Mouse (Mus musculus) hematopoietic stem cell, adult 5-6 weeks (primary cell): ENCODE results near the gene Fam189a1. TPM values are rescaled to one million over a fixed set of nuclear protein-coding genes. Genes with fewer than 3 reads are reported as not detected.

Source experiments
- ATAC-seq, 2 experiments: fragments of 125-278 bp in 1 of 2; replicated peaks in 1 of 2; 2 replicates each; pipeline ENCODE4 v1.8.0; 2016 to 2017; ENCODE audit warnings: inconsistent platforms in 2 of 2, mild to moderate bottlenecking in 2 of 2, moderate number of reproducible peaks in 2 of 2, low read depth in 1 of 2, moderate TSS enrichment in 1 of 2; ENCODE audit not compliant: low FRiP score in 2 of 2, poor library complexity in 2 of 2, severe bottlenecking in 2 of 2, insufficient read depth in 1 of 2, low TSS enrichment in 1 of 2
- total RNA-seq: library from RNA; stranded (forward); fragments of 172-1452, 232-1000 nt; gene quantifications from 2 replicates; pipeline ENCODE4 v1.2.3, GENCODE M21; 2017

Fam189a1 gene
- total RNA-seq, 1 experiment from 2014 or later: not detected

DNA sequence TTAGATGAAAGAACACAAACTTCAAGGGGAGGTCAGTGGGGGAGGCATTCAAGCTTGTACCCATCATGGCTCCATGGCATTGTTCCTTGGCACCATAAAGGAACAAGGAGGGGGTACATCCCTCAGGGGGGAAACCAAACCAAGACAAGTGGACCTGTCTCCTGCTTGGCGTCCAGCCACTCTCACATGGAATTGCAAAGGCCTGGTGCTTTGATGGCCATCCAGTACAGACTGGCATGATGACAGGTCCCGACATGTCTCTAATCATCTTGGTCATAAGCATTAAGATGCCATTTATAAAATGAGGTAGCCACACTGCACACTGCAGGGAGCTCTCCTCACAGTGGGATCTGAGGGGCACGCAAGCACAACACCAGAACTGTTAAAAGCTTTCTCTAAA is 41.0 kb downstream of the Fam189a1 start:
- ATAC-seq: no peak

DNA sequence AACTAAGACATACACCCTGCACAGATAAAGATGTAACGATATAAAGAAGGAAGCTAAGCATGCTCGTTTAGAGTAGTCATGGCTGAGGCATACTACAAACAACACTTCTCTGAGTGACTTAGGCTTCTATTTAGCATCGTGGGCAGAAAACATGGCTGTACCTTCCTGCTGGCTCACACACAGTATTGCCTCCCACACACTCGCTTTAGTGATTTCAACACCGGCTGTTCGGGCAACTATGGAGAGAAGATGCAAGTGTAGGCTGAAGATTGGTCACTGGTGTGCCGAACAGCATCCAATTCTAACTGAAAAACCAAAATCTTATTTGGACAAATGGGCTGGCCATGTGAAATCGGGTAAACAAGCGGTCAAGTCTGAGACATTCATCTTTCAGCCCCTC is 44.7 kb downstream of the Fam189a1 start:
- no peak for ATAC-seq

DNA sequence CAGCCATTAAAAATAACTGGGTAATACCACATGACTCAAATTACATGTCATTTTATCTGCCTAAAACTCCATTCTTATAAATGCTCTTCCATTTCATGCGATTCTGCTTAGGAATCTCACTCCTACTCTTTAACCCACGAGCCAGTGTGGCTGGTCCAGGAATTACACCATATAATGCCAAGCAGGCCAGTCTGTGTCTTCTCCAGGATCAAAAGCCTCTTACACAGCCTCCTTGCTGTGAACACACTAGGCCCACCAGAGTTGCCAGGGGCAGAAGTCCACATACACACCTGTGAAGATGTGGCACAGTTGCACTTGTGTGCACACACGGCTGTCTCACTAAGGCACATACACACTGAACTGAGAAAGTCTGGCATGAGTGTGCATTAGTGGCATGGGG is 50.8 kb downstream of the Fam189a1 start:
- no peak for ATAC-seq

DNA sequence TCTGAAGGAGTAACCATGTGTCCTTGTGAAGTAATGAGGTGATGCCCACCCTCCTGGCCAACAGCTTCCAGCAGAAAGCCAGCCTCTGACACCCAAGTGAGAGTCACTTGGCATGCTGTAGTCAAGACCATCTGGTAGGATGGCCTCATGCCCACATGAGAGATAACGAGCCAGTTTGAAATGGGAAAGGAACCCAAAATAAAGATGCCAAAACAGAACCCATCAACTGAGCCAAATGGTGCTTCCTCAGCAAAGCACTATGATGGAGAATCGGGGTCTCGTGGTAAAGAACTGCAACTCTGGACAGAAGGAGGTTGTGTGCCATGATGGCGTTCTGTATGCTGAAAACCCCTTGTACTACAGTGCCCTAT is 51.3 kb downstream of the Fam189a1 start:
- no peak for ATAC-seq

DNA sequence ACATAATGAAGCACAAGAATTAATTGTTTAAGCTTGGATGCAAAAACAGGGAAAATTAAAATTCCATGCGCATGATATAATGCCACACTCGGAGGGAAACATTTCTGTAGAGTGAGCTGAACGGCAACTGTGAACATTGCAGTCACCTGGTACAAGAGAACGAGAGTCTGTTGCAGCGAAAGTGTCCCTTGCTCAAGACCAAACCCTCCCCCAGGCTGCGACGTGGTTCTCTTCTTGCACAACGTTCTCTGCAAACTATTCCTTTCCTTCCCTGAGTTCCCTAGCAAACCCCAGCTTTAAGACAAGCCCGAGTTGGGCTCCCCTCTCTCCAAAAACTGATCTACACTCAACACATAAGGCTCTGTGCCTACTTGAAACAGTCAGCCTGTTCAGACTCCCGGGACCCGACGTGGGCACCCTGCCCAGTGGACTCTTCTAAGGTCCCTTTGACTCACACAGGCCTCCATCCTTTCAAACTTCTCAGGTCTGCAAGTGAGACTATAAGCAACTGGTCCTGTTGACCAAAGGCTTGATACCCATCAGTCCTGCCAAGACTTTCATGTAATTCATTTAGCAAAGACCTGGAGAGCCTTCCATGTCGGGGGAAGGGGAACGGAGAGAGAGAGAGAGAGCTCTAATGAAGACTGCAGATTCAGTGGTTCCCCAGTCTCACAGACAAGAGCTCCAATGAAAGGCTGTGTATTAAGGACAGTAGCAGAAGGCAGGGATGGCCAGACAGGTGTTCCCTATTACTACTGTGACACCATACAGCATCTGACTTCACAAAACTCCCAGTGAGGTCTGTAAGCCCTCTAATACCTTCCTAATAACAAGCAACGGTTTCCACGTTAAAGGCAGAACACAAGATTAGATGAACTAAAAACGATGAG is 51.9 kb downstream of the Fam189a1 start:
- ATAC-seq: no peak

DNA sequence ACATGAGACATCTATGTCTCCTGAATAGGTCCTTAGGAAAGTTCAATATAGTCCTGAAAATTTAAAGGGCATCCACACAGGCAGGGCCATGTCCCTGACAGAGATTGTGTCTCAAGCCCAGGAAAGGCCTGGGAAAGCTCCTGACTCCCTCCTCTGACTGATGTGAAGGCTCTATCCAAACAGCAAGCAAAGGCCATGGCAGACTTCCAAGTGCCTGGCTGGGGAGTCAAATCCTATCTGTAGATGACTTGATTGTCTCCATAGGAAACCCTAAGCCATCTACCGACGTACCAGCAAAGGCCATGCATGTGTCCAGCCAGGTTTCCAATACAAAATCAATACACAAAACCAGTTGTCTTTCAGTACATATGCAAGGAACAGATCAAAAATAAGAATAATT is 54.7 kb downstream of the Fam189a1 start:
- ATAC-seq: no peak

DNA sequence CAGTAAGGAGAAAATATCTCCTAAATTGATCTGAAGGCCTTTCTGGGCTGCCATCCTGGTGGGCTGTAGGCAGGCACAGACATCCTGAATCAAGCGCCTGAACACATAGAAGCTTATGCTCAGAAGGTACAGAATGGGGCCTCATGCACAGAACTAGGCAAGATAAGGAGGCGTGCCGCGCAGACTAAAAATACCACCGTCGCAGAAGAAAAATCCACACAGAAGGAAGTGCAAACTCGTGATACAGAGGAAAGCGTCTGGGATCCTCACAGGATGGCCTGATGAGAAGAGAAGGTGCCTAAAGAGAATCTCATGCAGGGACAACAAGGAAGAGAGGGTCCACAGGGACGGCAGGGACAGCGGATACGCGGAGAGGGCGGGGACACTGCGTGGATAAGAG is 58.7 kb downstream of the Fam189a1 start:
- ATAC-seq: peak in 1 of 2 experiments; percentile 36; a peak in 2 of 4 replicates

DNA sequence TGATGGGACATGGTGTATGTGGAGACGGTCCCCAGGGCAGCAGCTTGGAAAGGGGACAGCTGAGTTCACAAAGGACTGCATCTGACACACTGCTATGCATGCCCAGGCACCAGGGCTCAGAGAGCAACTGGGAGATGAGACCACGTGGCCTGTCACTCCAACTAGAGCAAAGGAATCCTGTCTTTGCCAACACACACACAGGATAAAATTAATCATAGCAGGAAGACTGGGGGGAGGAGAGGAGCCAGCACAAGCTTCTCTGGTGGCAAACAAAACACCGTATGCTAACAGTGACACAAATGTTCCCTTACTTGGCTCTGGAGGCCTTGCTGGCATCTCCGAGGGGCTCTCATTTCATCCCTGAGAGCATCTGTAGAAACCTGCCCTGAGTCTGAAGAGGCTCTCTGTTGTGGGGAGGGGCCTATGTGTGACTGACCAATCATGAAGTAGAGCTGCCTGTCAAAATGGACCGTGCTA is 60.7 kb downstream of the Fam189a1 start:
- ATAC-seq: no peak

DNA sequence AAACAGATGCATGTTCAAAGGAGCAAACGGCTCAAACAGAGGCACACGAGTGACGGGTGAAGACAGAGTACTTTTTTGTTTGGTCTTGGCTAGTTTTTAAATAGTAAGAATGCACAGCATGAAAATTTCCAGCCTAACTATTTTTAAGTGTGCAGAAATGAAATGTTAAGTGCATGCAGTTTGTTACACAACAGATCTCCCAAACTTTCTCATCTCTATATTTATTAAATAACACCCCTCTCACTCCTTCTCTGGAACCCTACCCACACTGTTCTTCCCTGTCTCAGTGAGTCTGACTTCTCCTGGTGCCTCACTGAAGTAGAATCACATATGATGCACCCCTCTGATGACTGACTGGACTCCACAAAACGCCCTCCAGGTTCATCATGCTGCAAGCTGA is 63.1 kb downstream of the Fam189a1 start:
- ATAC-seq: no peak

DNA sequence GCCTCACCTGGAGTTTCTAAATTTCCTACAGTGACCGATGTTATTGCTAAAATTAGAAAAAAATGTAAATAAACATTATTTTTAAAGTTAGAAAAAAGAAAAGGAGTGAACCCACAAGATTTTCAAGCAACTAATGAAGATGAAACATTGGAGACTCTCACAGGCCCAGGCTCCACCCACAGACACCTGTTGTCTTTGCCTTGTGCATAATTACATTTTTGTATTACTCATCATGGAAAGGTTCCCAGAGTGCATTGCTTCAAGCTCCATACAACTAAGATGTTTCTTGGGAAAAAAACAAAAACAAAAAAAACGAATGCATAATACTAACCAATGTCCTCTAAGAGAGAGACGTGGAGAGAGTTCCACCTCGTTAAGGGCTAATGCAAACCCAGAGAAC is 64.9 kb downstream of the Fam189a1 start:
- ATAC-seq: no peak

DNA sequence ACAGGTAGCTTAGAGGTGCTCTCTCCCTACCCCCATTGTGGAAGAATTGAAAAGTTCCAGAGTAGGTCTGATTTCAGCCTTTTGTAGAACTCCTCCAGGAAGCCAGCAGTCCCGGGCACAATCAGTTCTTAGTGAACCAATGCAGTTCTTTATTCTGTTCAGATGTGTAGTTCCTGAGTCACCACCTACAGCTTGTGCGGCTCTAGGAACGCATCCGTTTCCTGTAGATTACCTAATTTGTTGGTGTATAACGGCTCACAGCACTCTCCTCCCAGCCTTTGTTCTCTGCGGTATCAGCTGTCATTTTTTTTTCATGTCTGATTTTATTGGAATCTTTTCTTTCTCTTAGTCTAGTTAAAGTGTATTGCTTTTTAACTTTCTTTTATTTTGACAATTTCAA is 70.4 kb downstream of the Fam189a1 start:
- ATAC-seq: peak; percentile 87 to 88

DNA sequence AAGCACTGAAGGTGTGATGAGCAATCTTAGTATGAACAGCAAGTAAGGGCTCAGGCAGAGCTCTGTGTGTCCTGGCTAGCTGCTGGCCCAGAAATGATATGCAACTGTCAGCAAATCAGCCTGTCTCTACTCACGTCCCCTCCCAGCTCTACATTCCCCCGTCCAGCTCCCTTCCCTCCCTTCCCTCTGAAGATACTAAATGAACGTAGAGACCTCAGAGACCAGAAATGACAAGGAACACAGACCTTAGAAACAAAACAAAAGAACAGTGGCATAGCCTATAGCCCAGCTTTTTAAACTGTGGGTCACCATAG is 73.6 kb downstream of the Fam189a1 start:
- no peak for ATAC-seq

DNA sequence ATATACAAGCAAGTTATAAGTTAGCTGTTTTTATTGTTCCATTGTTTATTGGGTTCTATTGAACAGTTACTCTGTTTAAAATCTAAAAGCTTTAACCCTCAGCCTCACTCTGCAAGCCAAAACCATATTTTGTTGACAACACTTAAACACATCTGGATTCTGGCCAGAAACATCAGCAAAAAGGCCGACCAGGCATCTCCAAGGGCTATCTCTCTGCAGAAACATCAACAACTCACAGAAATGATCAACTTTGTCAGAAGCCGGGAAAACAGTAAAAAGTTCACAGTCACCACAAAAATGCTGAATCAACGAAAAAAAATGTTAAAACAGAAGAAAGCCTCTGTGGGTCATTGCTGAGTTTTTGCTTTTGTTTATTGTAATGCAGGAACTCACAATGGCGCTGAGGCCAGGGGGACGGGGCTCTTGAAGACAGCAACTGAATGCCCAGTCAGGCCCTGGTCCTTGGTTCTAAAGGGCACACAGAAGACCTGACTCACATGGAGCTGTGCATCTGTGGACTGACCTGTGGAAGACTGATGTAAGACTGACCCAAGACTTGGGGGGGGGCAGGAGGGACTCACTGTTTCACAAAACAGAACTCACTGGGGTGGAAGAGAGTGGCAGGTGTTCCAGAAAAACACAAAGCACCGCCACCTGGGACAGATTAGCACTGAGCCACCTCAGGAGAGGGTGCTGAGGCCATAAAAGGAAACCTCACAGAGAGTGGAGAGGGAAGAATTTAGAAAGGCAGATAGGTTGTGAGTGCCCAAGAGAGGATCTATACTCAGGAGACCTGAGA is 74.2 kb downstream of the Fam189a1 start:
- ATAC-seq: no peak

DNA sequence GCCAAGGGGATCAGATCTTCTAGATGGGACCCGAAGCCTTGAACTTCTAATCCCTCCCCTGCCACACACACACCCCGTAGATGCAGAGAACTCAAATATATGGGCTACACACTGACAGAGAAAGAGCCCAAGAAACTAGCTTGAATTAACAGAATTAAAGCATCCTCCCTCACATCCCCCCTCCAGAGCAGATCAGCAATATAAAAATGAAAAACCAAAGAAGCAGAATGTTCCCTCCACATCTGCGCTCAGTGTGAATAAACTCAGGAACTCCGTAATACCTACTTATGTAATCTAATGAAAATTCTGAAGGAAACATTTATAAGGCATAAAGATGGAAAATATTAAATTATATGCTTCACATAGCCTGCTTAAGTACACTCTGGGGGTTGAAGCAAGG is 80.2 kb downstream of the Fam189a1 start:
- ATAC-seq: no peak

DNA sequence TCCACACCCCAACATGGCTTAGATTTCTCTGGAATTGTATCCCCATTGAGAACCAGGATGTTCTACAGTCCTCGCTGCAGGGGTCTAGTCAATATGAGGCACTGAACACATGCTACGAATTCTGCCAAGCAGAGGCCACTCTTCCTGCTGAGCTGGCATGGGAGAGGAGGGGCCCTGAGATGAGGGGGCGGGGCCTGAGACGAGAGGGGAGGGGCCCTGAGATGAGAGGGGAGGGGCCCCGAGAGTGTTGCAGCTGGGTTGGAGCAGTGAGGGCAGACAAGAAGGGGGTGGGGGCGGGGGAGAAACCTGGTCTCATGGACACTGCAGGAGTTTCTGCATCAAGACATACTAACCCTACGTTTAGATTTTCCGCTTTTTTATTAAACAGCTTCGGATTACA is 82.2 kb downstream of the Fam189a1 start:
- 0 out of 4 replicates have a peak, but pooled peaks of 1 of the 2 experiments have one; percentile 24 for ATAC-seq

DNA sequence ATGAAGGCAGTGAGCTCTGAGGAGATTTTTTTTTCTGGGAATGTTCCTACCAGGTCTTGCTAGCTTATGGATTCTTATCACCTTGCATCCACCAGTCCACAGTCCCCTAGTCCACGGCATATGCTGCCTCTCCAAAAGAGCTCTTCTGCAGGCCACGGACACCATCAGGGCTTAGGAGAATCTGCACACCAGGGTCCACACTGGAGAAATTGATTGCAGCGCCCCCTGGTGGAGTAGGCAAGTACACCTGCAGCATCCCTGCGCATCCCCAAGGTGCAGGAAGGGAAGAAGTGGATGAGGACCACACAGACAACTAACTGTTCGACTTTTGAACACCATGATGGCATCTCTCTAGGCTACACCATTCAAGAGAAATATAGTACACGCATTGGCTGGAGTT is 82.8 kb downstream of the Fam189a1 start:
- ATAC-seq: peak; percentile 63 to 83

DNA sequence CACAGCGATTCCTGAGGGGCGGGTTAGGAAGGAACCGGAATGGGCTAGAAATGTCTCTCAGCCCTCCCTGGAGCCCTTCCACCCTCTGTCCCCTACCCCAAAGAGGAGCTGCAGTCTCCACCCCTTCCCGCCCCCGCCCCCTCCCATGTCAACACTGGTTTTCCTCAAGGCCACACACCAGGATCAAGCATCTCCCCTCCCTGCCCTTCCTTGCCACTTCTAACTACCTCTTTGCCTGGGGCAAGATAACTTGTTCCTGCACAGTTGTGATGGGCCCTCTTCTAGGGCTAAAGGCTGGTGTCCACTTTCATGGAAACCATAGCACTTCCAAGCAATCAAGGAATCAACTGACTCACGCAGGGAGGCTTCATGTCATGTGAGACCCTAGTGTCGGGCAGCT is 90.2 kb downstream of the Fam189a1 start:
- ATAC-seq: no peak

DNA sequence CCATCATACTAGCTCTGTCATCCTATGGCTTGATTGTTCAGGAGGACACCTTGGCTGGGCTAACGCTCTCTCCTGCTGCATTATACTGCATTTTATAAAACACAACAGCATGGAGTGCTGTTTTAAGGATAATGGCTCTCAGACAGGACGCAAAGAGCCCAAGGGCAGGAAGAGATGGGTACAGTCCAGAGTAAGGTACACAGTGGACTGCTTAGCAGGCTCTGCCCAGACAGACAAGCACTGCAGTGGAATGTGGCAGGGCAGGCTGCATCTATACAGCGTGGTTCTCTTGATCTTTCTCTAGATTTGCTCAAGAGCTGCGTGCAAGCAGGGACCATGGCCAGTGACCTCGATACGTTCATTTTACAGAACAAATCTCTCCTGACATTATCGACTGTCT is 90.9 kb downstream of the Fam189a1 start:
- ATAC-seq: no peak
